8 mouse cellular contexts compared by ENCODE assay signal in genomic region chrX:37085665-37086064, GRCm38 (mm10). TPM values are rescaled to one million over a fixed set of nuclear protein-coding genes. Genes with fewer than 3 reads are reported as not detected.
DNase-seq lines count a peak whose midpoint lies in the region; ATAC-seq and TF ChIP-seq lines count a peak whose summit lies in the region.

No protein-coding gene starts in this region.

- H3K4me2 ChIP-seq in embryonic facial prominence, embryonic 14.5 days (ENCODE audit: low read depth, low read length) = peak overlapping the region; percentile 46
- peak overlapping the region; percentile 76 for H3K4me2 ChIP-seq in neural tube, embryonic 13.5 days

- peak overlapping the region; percentile 86 for H3K4me3 ChIP-seq in liver, adult 2 months (ENCODE audit: insufficient read depth, low read depth, low read length)
- peak overlapping the region; percentile 59 for H3K4me3 ChIP-seq in embryonic facial prominence, embryonic 14.5 days (ENCODE audit: low read depth, low read length)
- peak overlapping the region; percentile 62 for H3K4me3 ChIP-seq in limb, embryonic 10.5 days
- H3K4me3 ChIP-seq in neural tube, embryonic 13.5 days = peak overlapping the region; percentile 56

- TF ChIP-seq POLR2A in liver, adult 2 months (IDR thresholded peaks at IDR 0.05; ENCODE audit: extremely low read depth, insufficient read depth, low read length) = no peak

- H3K9ac ChIP-seq in liver, adult 2 months (ENCODE audit: low read depth, low read length) = peak overlapping the region; percentile 53
- 0 out of 2 replicates have a peak overlapping the region, but pooled peaks have one; percentile 34 for H3K9ac ChIP-seq in embryonic facial prominence, embryonic 14.5 days (ENCODE audit: low read depth, low read length)
- H3K9ac ChIP-seq in neural tube, embryonic 13.5 days = no peak overlapping the region

- H3K4me1 ChIP-seq in liver, adult 2 months (ENCODE audit: control insufficient read depth, insufficient read depth, low read length) = peaks cover 4% of the 10 kb centered on the region
- H3K4me1 ChIP-seq in embryonic facial prominence, embryonic 14.5 days (ENCODE audit: control insufficient read depth, insufficient read depth, low read length) = no peaks in the 10 kb centered on the region
- H3K4me1 ChIP-seq in limb, embryonic 10.5 days = 0 out of 2 replicates have a peak, but pooled peaks cover 2% of the 10 kb centered on the region
- H3K4me1 ChIP-seq in neural tube, embryonic 13.5 days (replicated peaks) = peaks cover 11% of the 10 kb centered on the region

- H3K27ac ChIP-seq in liver, adult 2 months (replicated peaks; ENCODE audit: insufficient read depth, low read depth, low read length) = peak overlapping the region; percentile 50; the same call in 1 of the 2 replicates
- peak overlapping the region; percentile 77 for H3K27ac ChIP-seq in embryonic facial prominence, embryonic 14.5 days (replicated peaks; ENCODE audit: low read depth, low read length)
- H3K27ac ChIP-seq in limb, embryonic 10.5 days = peak overlapping the region; percentile 91
- peak overlapping the region; percentile 89 for H3K27ac ChIP-seq in neural tube, embryonic 13.5 days (replicated peaks)

- peaks cover 13% of the 10 kb centered on the region for H3K36me3 ChIP-seq in liver, adult 2 months (ENCODE audit: control insufficient read depth, insufficient read depth, low read length)
- peaks cover 12% of the 10 kb centered on the region for H3K36me3 ChIP-seq in embryonic facial prominence, embryonic 14.5 days (ENCODE audit: control insufficient read depth, insufficient read depth, low read length)
- peaks cover 23% of the 10 kb centered on the region for H3K36me3 ChIP-seq in limb, embryonic 10.5 days
- peaks cover 13% of the 10 kb centered on the region for H3K36me3 ChIP-seq in neural tube, embryonic 13.5 days

- TF ChIP-seq CTCF in liver, adult 2 months (IDR thresholded peaks at IDR 0.05; ENCODE audit: low read depth, low read length) = no peak

- no peaks in the 10 kb centered on the region for H3K27me3 ChIP-seq in liver, adult 2 months (ENCODE audit: control insufficient read depth, insufficient read depth, low read length)
- H3K27me3 ChIP-seq in embryonic facial prominence, embryonic 14.5 days (replicated peaks; ENCODE audit: control insufficient read depth, insufficient read depth, low read length) = no peaks in the 10 kb centered on the region
- no peaks in the 10 kb centered on the region for H3K27me3 ChIP-seq in limb, embryonic 10.5 days (ENCODE audit: low read depth, poor library complexity, severe bottlenecking)
- no peaks in the 10 kb centered on the region for H3K27me3 ChIP-seq in neural tube, embryonic 13.5 days

- 3% methylated on average over 9 of the region's 9 CpGs for WGBS in liver, adult 2 months
- 20% methylated on average over 9 of the region's 9 CpGs for WGBS in embryonic facial prominence, embryonic 14.5 days
- 18% methylated on average over 9 of the region's 9 CpGs for WGBS in limb, embryonic 10.5 days
- 27% methylated on average over 9 of the region's 9 CpGs for WGBS in neural tube, embryonic 13.5 days

- DNase-seq in liver, adult 2 months (ENCODE audit: extremely low read depth, low read depth, low spot score) = no peak
- no peak for DNase-seq in liver
- DNase-seq in embryonic facial prominence, embryonic 14.5 days (ENCODE audit: low spot score) = no peak
- no peak for DNase-seq in limb, embryonic 10.5 days (ENCODE audit: low spot score)
- DNase-seq in urinary bladder, adult 18-20 months (ENCODE audit: low spot score in 2 of 2) = no peak
- DNase-seq in urinary bladder, postnatal 4 days (ENCODE audit: low spot score in 2 of 2) = no peak
- DNase-seq in c-Kit-positive CD71-positive TER-119-positive erythroid progenitor cells, embryonic 14.5 days (ENCODE audit: low spot score) = no peak

- H3K9me3 ChIP-seq in embryonic facial prominence, embryonic 14.5 days (ENCODE audit: control insufficient read depth, low read length) = no peaks in the 10 kb centered on the region
- no peaks in the 10 kb centered on the region for H3K9me3 ChIP-seq in limb, embryonic 10.5 days (replicated peaks)
- no peaks in the 10 kb centered on the region for H3K9me3 ChIP-seq in neural tube, embryonic 13.5 days

- peak; percentile 31; the same call in 1 of the 2 replicates for ATAC-seq in embryonic facial prominence, embryonic 14.5 days (ENCODE audit: low read depth)
- peak; percentile 57; the same call in 1 of the 2 replicates for ATAC-seq in neural tube, embryonic 13.5 days (ENCODE audit: low read depth)

- H3K79me2 ChIP-seq in liver, adult 2 months (ENCODE audit: control insufficient read depth, insufficient read depth, low read length) = no peaks in the 10 kb centered on the region; the same call in 1 of the 2 replicates

RNA-seq across cellular contexts. Expression of gene Rpl39, which starts 0.5 kb away (rescaled TPM):
- total RNA-seq in liver, adult 2 months (2014; rRNA removed) = 175 and 207 TPM in 2 replicates
- polyA plus RNA-seq in liver, adult 2 months (2012; rRNA removed) = 35.1 and 37.0 TPM in 2 replicates
- polyA plus RNA-seq in embryonic facial prominence, embryonic 14.5 days (2014; fragmentation: Nextera tagmentation; extraction: Ambion mirVana) = 616 and 763 TPM in 2 replicates
- 429 and 521 TPM in 2 replicates for polyA plus RNA-seq in limb, embryonic 10.5 days (2016; fragmentation: Nextera tagmentation; extraction: Ambion mirVana)
- 319 and 363 TPM in 2 replicates for polyA plus RNA-seq in neural tube, embryonic 13.5 days (2015; fragmentation: Nextera tagmentation; extraction: Ambion mirVana)

RNA-seq across cellular contexts. Expression of gene Upf3b, which starts 24.5 kb away (rescaled TPM):
- 4.6 and 5.7 TPM in 2 replicates for total RNA-seq in liver, adult 2 months (2014; rRNA removed)
- polyA plus RNA-seq in liver, adult 2 months (2012; rRNA removed) = 1.4 and 2.2 TPM in 2 replicates
- 12.2 and 13.4 TPM in 2 replicates for polyA plus RNA-seq in embryonic facial prominence, embryonic 14.5 days (2014; fragmentation: Nextera tagmentation; extraction: Ambion mirVana)
- polyA plus RNA-seq in limb, embryonic 10.5 days (2016; fragmentation: Nextera tagmentation; extraction: Ambion mirVana) = 14.0 and 18.4 TPM in 2 replicates
- 28.8 and 33.6 TPM in 2 replicates for polyA plus RNA-seq in neural tube, embryonic 13.5 days (2015; fragmentation: Nextera tagmentation; extraction: Ambion mirVana)

RNA-seq across cellular contexts. Expression of gene Sowahd, which starts 37.0 kb away (rescaled TPM):
- total RNA-seq in liver, adult 2 months (2014; rRNA removed) = not detected in 2 replicates
- polyA plus RNA-seq in liver, adult 2 months (2012; rRNA removed) = not detected in 2 replicates
- 0.30 and 0.35 TPM in 2 replicates for polyA plus RNA-seq in embryonic facial prominence, embryonic 14.5 days (2014; fragmentation: Nextera tagmentation; extraction: Ambion mirVana)
- 0.09 and 0.15 TPM in 2 replicates for polyA plus RNA-seq in limb, embryonic 10.5 days (2016; fragmentation: Nextera tagmentation; extraction: Ambion mirVana)
- polyA plus RNA-seq in neural tube, embryonic 13.5 days (2015; fragmentation: Nextera tagmentation; extraction: Ambion mirVana) = 0.15 TPM in 1 of 2 replicates, not detected in the other

RNA-seq across cellular contexts. Expression of gene Nkap, which starts 40.9 kb away (rescaled TPM):
- 4.3 and 5.0 TPM in 2 replicates for total RNA-seq in liver, adult 2 months (2014; rRNA removed)
- 0.97 and 1.1 TPM in 2 replicates for polyA plus RNA-seq in liver, adult 2 months (2012; rRNA removed)
- 12.6 and 13.2 TPM in 2 replicates for polyA plus RNA-seq in embryonic facial prominence, embryonic 14.5 days (2014; fragmentation: Nextera tagmentation; extraction: Ambion mirVana)
- 16.8 and 20.2 TPM in 2 replicates for polyA plus RNA-seq in limb, embryonic 10.5 days (2016; fragmentation: Nextera tagmentation; extraction: Ambion mirVana)
- polyA plus RNA-seq in neural tube, embryonic 13.5 days (2015; fragmentation: Nextera tagmentation; extraction: Ambion mirVana) = 22.8 and 23.0 TPM in 2 replicates
